Mouse (Mus musculus) layer of hippocampus, postnatal 14 days (tissue): ENCODE measurements at regions not wholly inside any gene's neighbourhood (a gene's known extent, or its start where the extent isn't known, plus 50 kb on each side); places are given as distances from the start of the nearest gene placed in this dataset.

ENCODE experiments used
- DNase-seq, 2 experiments: peaks; one replicate each; pipeline ENCODE4 v3.0.0; 2021 to 2022; ENCODE audit warnings: low spot score in 2 of 2, mixed read lengths in 1 of 2

DNA sequence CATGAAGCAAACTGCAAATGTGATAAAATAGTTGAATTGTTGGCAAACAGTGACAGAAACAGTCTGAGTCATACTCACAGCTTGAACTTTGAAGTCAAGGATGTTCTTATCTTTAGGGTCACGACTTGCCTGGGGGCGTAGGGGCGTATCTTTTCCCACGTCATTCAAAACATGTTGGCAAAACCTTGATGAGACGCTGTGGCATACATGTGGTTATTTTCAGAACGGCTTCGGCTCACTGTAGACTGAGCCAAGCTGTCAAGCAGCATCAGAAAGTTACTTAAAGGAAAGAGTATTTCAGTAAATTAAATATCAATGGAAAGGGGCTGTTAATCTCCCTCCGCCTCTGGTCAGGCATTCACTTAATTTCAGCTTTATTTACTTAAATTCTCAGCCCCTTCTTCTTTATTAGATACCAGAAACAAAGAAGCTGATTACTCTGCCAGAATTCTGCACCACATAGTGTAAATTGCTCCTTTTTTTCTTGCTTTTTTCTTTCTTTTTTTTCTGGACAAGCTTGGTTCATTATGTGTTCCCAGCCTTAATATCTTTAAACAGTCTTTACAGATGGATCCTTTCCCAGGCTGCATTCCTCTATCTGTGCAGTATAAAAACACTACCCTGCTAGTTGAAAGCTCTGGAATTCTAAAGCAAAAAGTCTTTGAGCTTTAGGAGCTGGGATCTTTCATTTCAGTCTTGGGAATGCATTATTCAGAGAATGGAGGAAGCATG, 302.9 kb upstream of the Epha3 start:
- DNase-seq = no peak

DNA sequence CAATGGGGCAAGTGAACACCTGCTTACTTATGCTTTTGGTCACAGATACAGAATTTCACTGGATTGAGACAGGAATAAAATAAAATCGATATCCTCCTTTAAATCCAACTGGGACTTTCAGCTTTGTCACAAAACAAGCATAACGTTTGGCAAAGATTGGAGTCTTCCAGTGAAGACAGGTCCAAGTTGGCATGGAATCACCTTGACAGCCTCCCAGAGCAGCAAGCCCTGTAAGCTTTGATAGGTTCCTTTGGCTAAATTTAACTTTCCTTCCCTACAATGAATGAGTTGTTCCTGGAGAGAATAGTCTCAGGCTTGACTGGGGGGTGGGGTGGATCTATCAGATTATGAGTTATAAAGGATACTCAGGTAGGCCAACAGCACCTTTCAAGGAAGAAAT, 302.1 kb upstream of the Epha3 start:
- DNase-seq = no peak

DNA sequence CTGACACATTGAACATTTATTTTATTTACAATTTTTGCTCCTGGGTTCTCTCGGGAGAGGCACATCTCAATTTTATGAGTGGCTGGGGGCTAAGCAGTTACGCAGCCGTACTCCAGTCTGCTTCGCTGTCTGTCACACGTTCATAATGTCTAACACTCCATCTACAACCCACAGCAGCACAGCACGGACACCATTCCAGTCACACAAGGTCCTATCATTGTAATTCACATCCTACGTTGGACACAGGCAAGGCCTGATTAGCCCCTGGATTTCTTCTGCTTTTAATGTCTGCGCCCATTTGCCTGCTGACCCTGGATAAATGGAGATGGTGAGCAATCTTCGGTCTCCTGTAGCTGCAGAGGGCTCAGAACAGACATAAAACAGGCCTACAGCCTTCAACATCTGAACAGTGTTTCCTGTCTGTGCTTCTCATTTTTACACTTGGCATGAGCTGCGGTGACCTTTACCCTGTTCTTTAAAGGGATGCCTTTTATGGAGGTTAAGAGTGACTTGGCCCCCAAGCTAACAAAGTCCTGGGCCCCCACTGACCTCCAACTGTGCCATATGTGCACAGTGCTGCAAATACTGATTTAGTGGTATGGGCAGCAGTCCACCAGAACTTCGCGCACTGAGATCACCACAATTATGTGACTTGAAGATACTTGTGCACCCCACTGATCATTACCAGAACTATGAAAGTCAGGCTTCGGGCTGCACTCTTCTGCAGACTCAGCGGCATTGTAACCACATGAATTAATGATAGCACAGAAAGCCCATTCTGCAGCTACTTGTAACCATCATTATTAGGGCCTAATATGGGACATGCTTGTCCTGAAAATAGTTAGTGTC, 281.9 kb upstream of the Epha3 start:
- no peak for DNase-seq
